Mouse (Mus musculus) liver, postnatal 0 days (tissue): ENCODE measurements around the gene Fcgr3.

Experiments
- CTCF ChIP-seq: sonication (generic); IDR thresholded peaks from 2 replicates; pipeline ENCODE4 v1.5.1; 2016; ENCODE audit warnings: antibody characterized with exemption, low read depth
- EP300 ChIP-seq: IDR thresholded peaks from 2 replicates; pipeline ENCODE4 v1.6.1; 2016; ENCODE audit warnings: antibody characterized with exemption, low read depth, mild to moderate bottlenecking

GRCm38 (mm10) chr1:171111781-171112575 lies 47.2 kb upstream of the Fcgr3 start:
- TF ChIP-seq EP300 (no peak), CTCF (no peak)
